Comparison of ENCODE assay signal across 19 mouse cellular contexts in genomic region chr12:12196627-12197026, GRCm38 (mm10).
"Had no signal": no experiment of that assay in that cellular context is flagged by ENCODE, and none has a peak within 500 bp of the region (broad histone marks: within the 10 kb centered on the region; RNA-seq: fewer than 3 reads in every experiment).

No protein-coding gene starts in this region.

- DNase-seq: lung, embryonic 14.5 days; lung, postnatal 10 days; lung, postnatal 4 days; midbrain, embryonic 14.5 days; retina, postnatal 1 day; right cerebral cortex, adult 18-20 months; right cerebral cortex, postnatal 25 days; right cerebral cortex, postnatal 4 days; spleen, adult 18-20 months; thymus, adult 2 months; thymus, postnatal 25 days; thymus, postnatal 4 days had no signal

- H3K27ac ChIP-seq: midbrain, embryonic 10.5 days; midbrain, embryonic 12.5 days; neural tube, embryonic 13.5 days; neural tube, embryonic 15.5 days; stomach, embryonic 15.5 days; stomach, postnatal 0 days had no signal

- H3K4me3 ChIP-seq: midbrain, embryonic 10.5 days; midbrain, embryonic 12.5 days; myocyte; neural tube, embryonic 13.5 days; neural tube, embryonic 15.5 days; stomach, embryonic 15.5 days had no signal
